Mouse (Mus musculus) forebrain, postnatal 0 days (tissue): ENCODE data around the gene Efcab7. TPM values are rescaled to one million over a fixed set of nuclear protein-coding genes. Genes with fewer than 3 reads are reported as not detected.
A peak's percentile ranks its signal among the peaks of the same experiment; 100 is the strongest.

Source experiments
- ATAC-seq: fragments of 200-750 bp; cut with Nextera tagmentation; 2 replicates; pipeline ENCODE4 v1.8.0; 2017; ENCODE audit warnings: mild to moderate bottlenecking, moderate library complexity
- DNase-seq: peaks from one replicate; pipeline ENCODE4 v3.0.0-alpha.2; 2015
- H3K27ac ChIP-seq: fragments of 300-500 bp; sonication (generic); 2 replicates; pipeline ENCODE4 v1.5.1; 2014; ENCODE audit warnings: low read depth, mild to moderate bottlenecking, antibody characterized with exemption, low read length, moderate library complexity, mixed read lengths
- H3K27me3 ChIP-seq: fragments of 300-500 bp; sonication (generic); 2 replicates; pipeline ENCODE4 v1.6.1; 2014; ENCODE audit warnings: mild to moderate bottlenecking, low read length, mixed read lengths; ENCODE audit not compliant: insufficient read depth
- H3K36me3 ChIP-seq: fragments of 300-500 bp; sonication (generic); 2 replicates; pipeline ENCODE4 v1.6.1; 2014; ENCODE audit warnings: mild to moderate bottlenecking, moderate library complexity; ENCODE audit not compliant: insufficient read depth
- H3K4me1 ChIP-seq: fragments of 300-500 bp; sonication (generic); 2 replicates; pipeline ENCODE4 v1.6.1; 2014; ENCODE audit warnings: antibody characterized with exemption; ENCODE audit not compliant: insufficient read depth
- H3K4me2 ChIP-seq: fragments of 300-500 bp; sonication (generic); 2 replicates; pipeline ENCODE4 v1.6.1; 2014; ENCODE audit warnings: low read depth, mild to moderate bottlenecking, moderate library complexity
- H3K4me3 ChIP-seq: fragments of 300-500 bp; sonication (generic); 2 replicates; pipeline ENCODE4 v1.5.1; 2014; ENCODE audit warnings: low read depth, low read length, mixed read lengths
- H3K9ac ChIP-seq: fragments of 300-500 bp; sonication (generic); 2 replicates; pipeline ENCODE4 v1.6.1; 2014; ENCODE audit warnings: mild to moderate bottlenecking
- H3K9me3 ChIP-seq: fragments of 300-500 bp; sonication (generic); 2 replicates; pipeline ENCODE4 v1.6.1; 2016; ENCODE audit warnings: low read length
- CTCF ChIP-seq: sonication (generic); IDR thresholded peaks from 2 replicates; pipeline ENCODE4 v1.5.1; 2016; ENCODE audit warnings: antibody characterized with exemption, control low read depth, low read depth
- WGBS: fragments of 180-500 bp; shearing (Covaris S2); extraction: QIAGEN DNeasy Blood & Tissue Kit; methylation state at CpG from one replicate; pipeline ENCODE4 v1.1.7; 2014; 5-methylcytosine and 5-hydroxymethylcytosine counted together
- polyA plus RNA-seq: library from polyadenylated mRNA; unstranded; fragments of >200 nt; fragmentation: Nextera tagmentation; extraction: Ambion mirVana; gene quantifications from 2 replicates; pipeline ENCODE4 v1.2.1, GENCODE M21; 2015
- total RNA-seq: library from RNA; depleted of rRNA; stranded (reverse); fragments of >200 nt; gene quantifications from 2 replicates; pipeline ENCODE4 v1.2.3, GENCODE M21; 2014

Gene Efcab7
- total and polyA plus RNA-seq, 2 experiments from 2014 or later: 12.0 to 17.1 TPM

GRCm38 (mm10) chr4:99882405-99882804 is 53.4 kb downstream of the Efcab7 start:
- ATAC-seq (no peak), DNase-seq (no peak)
- H3K4me1 ChIP-seq: no peaks in the 10 kb centered on the region
- no peak overlapping the region for H3K4me3 ChIP-seq
- H3K9me3 ChIP-seq: no peaks in the 10 kb centered on the region
- H3K4me2 ChIP-seq: no peak overlapping the region
- no peak for TF ChIP-seq CTCF
- no peaks in the 10 kb centered on the region for H3K36me3 ChIP-seq
- H3K27me3 ChIP-seq: no peaks in the 10 kb centered on the region
- H3K27ac ChIP-seq: no peak overlapping the region
- H3K9ac ChIP-seq: no peak overlapping the region

- H3K9ac ChIP-seq: no peak overlapping the region
- H3K36me3 ChIP-seq: no peaks in the 10 kb centered on the region
- no peak overlapping the region for H3K4me2 ChIP-seq
- 67% methylated on average over 4 of the region's 4 CpGs for WGBS
- no peak overlapping the region for H3K27ac ChIP-seq
- no peaks in the 10 kb centered on the region for H3K4me1 ChIP-seq
- ATAC-seq (no peak), DNase-seq (peak; percentile 30)
- no peaks in the 10 kb centered on the region for H3K9me3 ChIP-seq
- no peak overlapping the region for H3K4me3 ChIP-seq
- peak; percentile 67 for TF ChIP-seq CTCF
- no peaks in the 10 kb centered on the region for H3K27me3 ChIP-seq
Measured at GRCm38 (mm10) chr4:99913894-99914451, 85.0 kb downstream of the Efcab7 start.

GRCm38 (mm10) chr4:99926380-99926779 is 97.4 kb downstream of the Efcab7 start:
- WGBS: 88% methylated on average over 4 of the region's 4 CpGs
- no peak overlapping the region for H3K4me3 ChIP-seq
- H3K27ac ChIP-seq: no peak overlapping the region
- TF ChIP-seq CTCF: no peak
- 0 out of 2 replicates have a peak, but pooled peaks cover 3% of the 10 kb centered on the region for H3K4me1 ChIP-seq
- no peaks in the 10 kb centered on the region for H3K9me3 ChIP-seq
- ATAC-seq (no peak), DNase-seq (no peak)
- no peak overlapping the region for H3K9ac ChIP-seq
- H3K27me3 ChIP-seq: no peaks in the 10 kb centered on the region
- no peaks in the 10 kb centered on the region for H3K36me3 ChIP-seq
- no peak overlapping the region for H3K4me2 ChIP-seq

GRCm38 (mm10) chr4:99928521-99928920 is 99.5 kb downstream of the Efcab7 start:
- Histone ChIP-seq H3K27ac (no peak overlapping the region), H3K9ac (no peak overlapping the region), H3K4me1 (0 out of 2 replicates have a peak, but pooled peaks cover 3% of the 10 kb centered on the region), H3K4me2 (peak overlapping the region; percentile 94; the same call in 1 of the 2 replicates), H3K27me3 (no peaks in the 10 kb centered on the region), H3K36me3 (no peaks in the 10 kb centered on the region), H3K9me3 (no peaks in the 10 kb centered on the region), H3K4me3 (no peak overlapping the region)
- DNase-seq (no peak), ATAC-seq (no peak)
- TF ChIP-seq CTCF: no peak
- 80% methylated on average over 6 of the region's 6 CpGs for WGBS

GRCm38 (mm10) chr4:99929149-99929612 is 100.2 kb downstream of the Efcab7 start, which contains the start of gene Pgm1:
Gene Pgm1 (plus strand): TSS chr4:99929414.
- Histone ChIP-seq H3K27ac (peak within 1 kb of the TSS; percentile 69), H3K4me2 (peak within 1 kb of the TSS; percentile 94), H3K27me3 (no peaks in the 10 kb centered on the region), H3K9ac (peak within 1 kb of the TSS; percentile 78), H3K9me3 (no peaks in the 10 kb centered on the region), H3K36me3 (no peaks in the 10 kb centered on the region), H3K4me3 (peak within 1 kb of the TSS; percentile 76), H3K4me1 (0 out of 2 replicates have a peak, but pooled peaks cover 3% of the 10 kb centered on the region)
- 4% methylated on average over 23 of the region's 23 CpGs for WGBS
- no peak for DNase-seq
- TF ChIP-seq CTCF: no peak
- ATAC-seq: peak; percentile 80

- no peaks in the 10 kb centered on the region for H3K27me3 ChIP-seq
- WGBS: under 1% methylated on average over 57 of the region's 57 CpGs
- H3K4me1 ChIP-seq: 0 out of 2 replicates have a peak, but pooled peaks cover 3% of the 10 kb centered on the region
- ATAC-seq (peak; percentile 94), DNase-seq (peak; percentile 69)
- H3K4me3 ChIP-seq: peak within 1 kb of the TSS; percentile 76
- H3K9ac ChIP-seq: peak within 1 kb of the TSS; percentile 78
- no peaks in the 10 kb centered on the region for H3K9me3 ChIP-seq
- no peaks in the 10 kb centered on the region for H3K36me3 ChIP-seq
- no peak for TF ChIP-seq CTCF
- H3K4me2 ChIP-seq: peak within 1 kb of the TSS; percentile 94
- H3K27ac ChIP-seq: peak within 1 kb of the TSS; percentile 69
Measured at GRCm38 (mm10) chr4:99929613-99930517, 100.9 kb downstream of the Efcab7 start, which contains the start of gene Itgb3bp. Gene Itgb3bp (minus strand): TSS chr4:99929813.
